Mouse (Mus musculus): Measurements from ENCODE around the gene Lgals2.

GRCm38 (mm10) chr15:78851505-78852153 lies 3.7 kb downstream of the Lgals2 start:
- TF ChIP-seq CTCF (IDR thresholded peaks at IDR 0.05; ENCODE audit: low read depth, low read length), result peak; percentile 56
- TF ChIP-seq GATA1 (IDR thresholded peaks at IDR 0.05; ENCODE audit: borderline replicate concordance, low read length), result no peak
- TF ChIP-seq POLR2AphosphoS5 (IDR thresholded peaks at IDR 0.05; ENCODE audit: insufficient replicate concordance, low read depth, low read length), result no peak
- TF ChIP-seq GATA2 (IDR thresholded peaks at IDR 0.05; ENCODE audit: borderline replicate concordance, low read depth, low read length), result no peak

All from G1E (cell line).